Mouse (Mus musculus) right cerebral cortex, postnatal 10 days (tissue): Measurements from ENCODE around the gene Pax3.

ENCODE experiments used
- DNase-seq, 2 experiments: peaks; one replicate each; pipeline ENCODE4 v3.0.0; 2021; ENCODE audit warnings: low spot score in 2 of 2

The Pax3 gene

DNA sequence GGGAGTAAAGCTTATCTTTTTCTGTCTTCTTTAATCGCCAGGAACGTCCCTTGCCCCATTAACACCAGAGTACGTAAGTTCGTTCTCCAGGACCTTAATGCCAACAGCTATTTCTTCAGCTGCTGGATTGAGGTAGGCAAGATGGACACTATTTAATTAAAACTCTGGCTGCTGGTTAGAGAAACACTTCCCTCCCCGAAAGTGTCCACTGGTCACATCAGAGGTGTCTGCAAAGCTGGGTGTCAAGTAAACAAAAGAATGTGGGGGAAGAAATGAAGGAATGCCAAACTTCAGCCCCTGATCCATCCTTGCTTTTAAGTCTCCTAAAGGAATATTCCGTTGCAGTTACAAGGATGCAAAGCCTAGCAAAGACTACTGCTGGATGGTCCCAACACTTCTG is 24.6 kb downstream of the Pax3 start:
- DNase-seq, result no peak

DNA sequence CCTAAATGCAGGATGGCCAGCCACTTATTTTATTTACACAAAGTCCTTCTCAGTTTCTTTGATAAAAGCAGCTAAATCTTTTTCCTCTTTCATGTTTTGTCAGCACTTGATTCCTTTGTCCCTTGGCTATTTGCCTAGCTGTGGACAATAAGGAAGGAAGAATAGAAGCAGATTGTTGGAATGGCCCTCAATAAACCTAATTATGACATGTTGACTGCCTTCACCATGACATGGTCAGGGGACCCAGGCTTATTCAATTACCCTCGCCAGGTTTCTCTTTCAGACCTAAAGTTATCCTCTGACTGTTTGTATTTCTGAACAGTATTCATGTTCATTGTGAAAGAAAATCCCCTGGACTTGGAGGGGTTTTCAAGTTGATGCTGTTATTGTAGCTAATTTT is 25.3 kb downstream of the Pax3 start:
- DNase-seq, result no peak

DNA sequence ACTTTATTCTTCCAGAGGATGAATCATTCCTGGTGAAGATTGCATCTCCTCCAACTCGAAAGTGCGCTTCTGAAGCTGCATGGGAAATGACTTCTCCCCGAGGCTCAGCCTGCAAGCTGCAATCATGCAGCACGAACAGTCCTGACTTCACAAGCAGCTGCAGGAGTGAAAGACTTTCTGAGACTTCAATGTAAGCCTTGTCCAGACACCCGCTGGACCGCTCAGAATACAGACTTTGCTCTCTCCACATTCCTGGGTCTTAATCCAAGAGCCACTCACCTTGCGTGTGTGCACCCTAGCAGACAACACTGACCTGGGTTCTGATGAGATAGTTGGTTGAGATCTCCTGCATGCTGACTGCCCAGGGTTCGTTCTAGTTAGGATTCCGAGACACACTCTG is 26.2 kb downstream of the Pax3 start:
- DNase-seq, result no peak

- no peak for DNase-seq
Observed at GRCm38 (mm10) chr1:78168796-78169195, 28.1 kb downstream of the Pax3 start.

- no peak for DNase-seq
Observed at GRCm38 (mm10) chr1:78167577-78168286, 29.2 kb downstream of the Pax3 start.

GRCm38 (mm10) chr1:78161745-78162144 is 35.2 kb downstream of the Pax3 start:
- DNase-seq, result no peak

DNA sequence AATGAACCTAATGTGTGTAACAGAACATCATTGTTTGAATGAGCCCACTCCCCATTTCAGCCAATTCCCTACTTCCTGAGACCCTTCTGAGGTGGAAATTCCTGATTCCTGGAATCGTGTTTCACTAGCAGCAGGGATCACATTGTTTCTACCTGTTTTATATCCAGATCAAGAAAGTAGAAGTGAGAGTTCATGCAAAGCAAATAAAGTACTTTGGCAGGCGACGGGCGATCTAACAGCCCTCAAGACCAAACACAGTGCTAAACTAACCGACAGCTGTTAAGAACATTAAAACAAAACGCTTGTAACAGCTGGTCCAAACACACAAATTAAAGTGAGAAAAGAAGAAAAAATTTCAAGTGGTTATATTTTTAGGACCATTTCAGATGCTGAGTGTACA is 39.0 kb downstream of the Pax3 start:
- no peak for DNase-seq

- DNase-seq, result no peak
Observed at GRCm38 (mm10) chr1:78155796-78156195, 41.1 kb downstream of the Pax3 start.

- DNase-seq, result no peak
Observed at GRCm38 (mm10) chr1:78148011-78148623, 48.8 kb downstream of the Pax3 start.

- DNase-seq, result no peak
Observed at GRCm38 (mm10) chr1:78143403-78143802, 53.5 kb downstream of the Pax3 start.

DNA sequence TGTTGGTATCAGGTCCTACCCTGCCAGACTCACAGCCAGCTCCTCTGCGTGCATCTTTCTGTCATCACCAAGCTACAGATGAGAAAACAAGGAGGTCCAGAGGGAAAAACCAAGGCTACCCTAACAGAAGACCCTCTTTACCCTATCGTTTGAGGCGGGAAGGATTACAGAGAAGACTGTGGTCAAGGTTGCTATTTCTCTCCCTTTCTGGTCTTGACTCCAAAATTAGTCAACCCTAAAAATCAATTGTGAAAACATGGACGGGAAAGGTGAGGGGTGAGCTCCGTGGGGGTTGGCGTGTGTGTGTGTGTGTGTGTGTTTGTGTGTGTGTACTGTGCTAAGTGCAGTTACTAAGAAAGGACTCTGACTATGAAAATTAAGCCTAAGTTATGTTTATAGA is 54.0 kb downstream of the Pax3 start:
- DNase-seq, result no peak

GRCm38 (mm10) chr1:78141741-78142501 is 55.0 kb downstream of the Pax3 start:
- DNase-seq, result no peak

GRCm38 (mm10) chr1:78141314-78141713 is 55.6 kb downstream of the Pax3 start:
- DNase-seq, result no peak

DNA sequence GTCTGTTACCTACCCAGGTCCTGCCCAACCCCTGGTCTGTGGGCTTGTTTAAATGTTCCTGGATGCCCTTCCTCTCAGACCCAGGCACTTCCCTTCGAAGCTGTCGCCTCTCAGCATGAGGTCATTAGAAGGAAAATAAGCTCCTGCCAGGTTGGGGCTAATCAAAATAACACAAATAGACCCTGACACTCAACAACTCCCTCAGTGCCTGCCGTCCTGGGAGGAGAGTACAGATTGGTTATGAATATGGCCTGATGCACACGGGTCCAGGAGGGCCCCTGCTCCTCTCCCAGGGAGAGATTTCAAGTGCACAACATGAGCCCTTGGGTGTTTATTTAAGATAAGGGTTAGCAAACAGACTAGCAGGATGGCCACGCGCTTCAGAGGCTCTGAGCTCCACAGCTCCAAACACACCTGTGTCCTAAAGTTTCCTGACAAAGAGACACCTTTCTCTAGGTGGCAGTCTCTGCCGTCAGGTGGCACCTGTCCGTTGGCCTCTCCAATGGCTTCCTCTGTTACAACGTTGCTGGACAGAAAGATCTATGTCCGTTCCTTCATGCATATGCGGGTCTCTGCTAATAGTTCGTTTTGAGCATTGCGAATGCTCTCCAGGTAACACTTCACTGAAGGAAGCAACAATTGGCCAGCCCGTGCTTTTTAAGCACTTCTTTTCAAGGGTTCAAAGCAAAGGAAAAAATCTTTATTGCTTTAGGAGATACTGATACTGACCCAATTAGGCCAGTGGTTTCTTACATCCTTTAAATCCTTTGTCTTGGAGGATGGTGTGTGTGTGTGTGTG is 56.2 kb downstream of the Pax3 start:
- no peak for DNase-seq

DNA sequence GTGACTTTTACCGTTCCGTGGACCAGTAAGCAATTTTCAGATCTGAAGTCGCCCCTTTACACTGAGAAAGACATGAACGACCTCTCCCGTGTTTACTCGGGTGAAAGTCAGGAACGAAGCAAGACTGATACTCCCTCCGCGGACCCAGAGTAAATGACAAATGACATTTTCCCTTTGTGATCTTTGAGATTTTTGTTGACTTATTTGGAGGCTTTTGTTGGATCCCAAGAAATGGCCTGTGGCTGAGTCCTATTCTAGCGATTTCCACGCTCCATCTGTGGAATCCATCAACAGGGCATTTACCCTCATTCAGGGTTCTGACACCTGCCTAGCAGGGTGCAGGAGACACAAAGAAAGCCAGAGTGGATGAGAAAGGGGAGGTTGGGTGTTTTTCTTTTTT is 57.6 kb downstream of the Pax3 start:
- no peak for DNase-seq

DNA sequence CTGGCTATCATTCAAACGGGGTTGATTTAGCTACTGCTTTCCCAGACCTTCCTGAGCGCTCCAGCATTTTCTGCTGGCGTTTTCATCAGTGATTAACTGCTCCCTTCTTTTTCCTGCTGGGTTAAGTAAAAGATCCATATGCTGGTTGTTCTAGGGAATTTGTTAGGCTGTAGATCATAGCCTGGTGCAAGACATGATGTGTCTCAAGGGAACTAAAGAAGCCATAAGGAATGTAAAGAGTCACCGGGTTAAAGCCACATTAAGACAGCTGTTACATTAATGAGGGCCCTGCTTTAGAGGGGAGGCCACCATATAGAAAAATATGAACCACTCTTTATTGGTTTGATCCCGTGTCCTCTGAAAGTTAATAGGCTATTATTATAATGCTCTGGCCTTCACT is 67.7 kb downstream of the Pax3 start:
- no peak for DNase-seq

DNA sequence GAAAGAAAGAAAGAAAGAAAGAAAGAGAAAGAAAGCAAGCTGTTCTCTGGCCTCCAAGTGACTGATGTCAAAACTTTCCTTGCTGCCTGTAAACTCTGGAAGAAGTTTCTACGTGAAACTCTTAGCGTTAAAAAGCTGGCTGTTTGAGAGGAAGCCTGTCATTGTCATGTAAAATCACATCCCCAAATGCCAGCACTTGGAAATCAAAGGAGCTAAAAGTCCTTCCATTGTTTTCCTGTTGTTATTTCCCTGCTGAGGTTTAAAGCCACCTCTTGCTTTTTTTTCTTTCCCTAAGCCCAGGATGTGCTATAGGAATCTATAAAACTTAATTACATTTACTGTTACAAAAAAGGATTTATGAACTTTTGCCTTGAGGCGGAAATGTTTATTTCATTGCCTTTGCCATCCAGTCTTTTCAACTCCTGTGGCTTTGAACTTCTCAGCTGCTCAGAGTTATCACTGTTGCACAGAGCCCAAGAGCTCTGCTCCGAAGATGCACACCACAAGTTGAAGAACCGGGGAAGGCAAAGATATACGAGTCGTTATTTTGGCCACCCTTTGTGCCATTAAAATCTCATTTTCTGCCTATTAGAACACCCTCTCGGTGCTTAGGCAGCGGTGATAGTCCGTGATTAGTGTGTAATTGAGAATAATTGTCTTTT is 76.9 kb downstream of the Pax3 start:
- no peak for DNase-seq

DNA sequence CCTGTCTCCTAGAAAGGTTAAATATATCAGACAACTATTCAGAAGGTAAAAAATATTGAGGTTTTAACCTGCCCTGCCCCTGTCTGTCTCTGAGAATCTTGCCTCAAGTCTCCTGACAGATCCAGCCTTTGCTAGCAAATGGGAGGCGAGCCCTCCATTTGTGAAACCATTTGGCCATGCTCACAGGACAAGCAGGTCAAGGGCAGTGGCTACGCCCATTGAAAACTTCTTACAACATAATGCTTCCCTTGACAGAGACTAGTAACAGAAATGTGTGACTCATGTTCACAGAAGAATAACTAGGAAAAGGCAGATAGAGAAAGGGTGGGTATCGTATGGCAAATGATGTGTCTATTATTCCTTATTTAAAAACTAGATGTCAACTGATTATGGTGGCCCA is 80.9 kb downstream of the Pax3 start:
- DNase-seq, result no peak

GRCm38 (mm10) chr1:78110311-78110710 is 86.6 kb downstream of the Pax3 start:
- no peak for DNase-seq

DNA sequence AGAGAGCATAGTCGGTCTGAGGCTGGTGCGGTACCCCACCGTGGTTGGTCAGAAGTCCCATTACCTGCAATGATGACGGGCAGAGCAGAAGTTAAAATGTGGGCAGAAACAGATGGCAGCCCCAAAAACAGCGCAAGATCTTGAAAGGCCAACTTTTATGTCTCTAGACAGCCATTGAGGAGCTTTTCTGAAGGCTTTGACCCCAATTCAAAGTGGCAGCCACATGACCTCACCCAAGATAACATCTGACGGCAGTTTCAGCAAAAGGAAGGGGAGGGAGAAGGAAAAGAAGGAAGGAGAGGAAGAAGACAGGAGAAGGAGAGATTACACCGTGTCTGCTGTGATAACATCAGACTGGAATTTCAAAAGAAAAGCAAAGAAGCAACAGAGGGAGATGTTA is 93.4 kb downstream of the Pax3 start:
- no peak for DNase-seq

- DNase-seq, result no peak
Observed at GRCm38 (mm10) chr1:78093619-78094018, 103.3 kb downstream of the Pax3 start.

DNA sequence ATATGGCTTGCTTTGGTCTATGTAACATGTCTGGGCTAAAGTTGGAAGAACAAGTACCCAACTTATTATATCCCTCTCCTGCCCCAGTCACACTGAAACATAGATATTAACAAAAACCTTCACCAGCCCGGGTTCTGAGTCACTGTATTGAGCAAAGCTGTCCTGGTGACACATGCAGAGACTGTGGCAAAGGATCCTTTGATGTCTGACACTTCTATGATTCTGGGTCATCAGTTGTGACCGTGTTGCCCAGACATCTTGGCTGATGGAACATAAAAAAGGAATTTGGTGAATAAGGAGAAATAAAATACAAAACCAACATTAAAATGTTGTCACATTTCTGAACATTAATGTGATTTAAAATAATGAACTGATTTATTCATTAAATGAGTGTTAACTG is 108.3 kb downstream of the Pax3 start:
- DNase-seq, result no peak
